Mouse (Mus musculus) myocyte (in vitro differentiated cells): ENCODE results near the gene Smc5.

Experiments used
- E2F4 ChIP-seq: IDR thresholded peaks from one replicate; pipeline ENCODE4 v1.6.1; 2011; ENCODE audit warnings: mild to moderate bottlenecking, control low read depth, moderate library complexity; ENCODE audit not compliant: insufficient read depth
- MAX ChIP-seq: IDR thresholded peaks from one replicate; pipeline ENCODE4 v1.6.1; 2011; ENCODE audit warnings: low read depth, mild to moderate bottlenecking, control low read depth
- POLR2A ChIP-seq: IDR thresholded peaks from one replicate; pipeline ENCODE4 v1.6.1; 2011; ENCODE audit warnings: low read depth, mild to moderate bottlenecking, control low read depth, moderate library complexity; ENCODE audit not compliant: insufficient read length
- TCF12 ChIP-seq: IDR thresholded peaks from one replicate; pipeline ENCODE4 v1.6.1; 2011; ENCODE audit warnings: mild to moderate bottlenecking, control low read depth; ENCODE audit not compliant: poor library complexity, insufficient read depth, severe bottlenecking
- USF1 ChIP-seq: IDR thresholded peaks from one replicate; pipeline ENCODE4 v1.6.1; 2011; ENCODE audit warnings: low read depth, mild to moderate bottlenecking, control low read depth, moderate library complexity

- TF ChIP-seq POLR2A: no peak
- no peak for TF ChIP-seq USF1
- TF ChIP-seq E2F4: no peak
- no peak for TF ChIP-seq MAX
- no peak for TF ChIP-seq TCF12
These were observed 26.3 kb upstream of the Smc5 start for GRCm38 (mm10) chr19:23299987-23300386.
